Mouse (Mus musculus) midbrain, embryonic 13.5 days (tissue): ENCODE measurements around the gene Abcb10. TPM values are rescaled to one million over a fixed set of nuclear protein-coding genes. Genes with fewer than 3 reads are reported as not detected.

Source experiments
- ATAC-seq: fragments of 200-750 bp; cut with Nextera tagmentation; 2 replicates; pipeline ENCODE4 v1.8.0; 2017; ENCODE audit warnings: mild to moderate bottlenecking, moderate TSS enrichment, moderate library complexity
- H3K27ac ChIP-seq: fragments of 300-500 bp; sonication (generic); 2 replicates; pipeline ENCODE4 v1.5.1; 2015; ENCODE audit warnings: inconsistent platforms, mild to moderate bottlenecking, moderate library complexity
- H3K27me3 ChIP-seq: fragments of 300-500 bp; sonication (generic); 2 replicates; pipeline ENCODE4 v1.6.1; 2015; ENCODE audit warnings: mild to moderate bottlenecking, inconsistent platforms
- H3K36me3 ChIP-seq: fragments of 300-500 bp; sonication (generic); 2 replicates; pipeline ENCODE4 v1.6.1; 2015; ENCODE audit warnings: mild to moderate bottlenecking, inconsistent platforms
- H3K4me1 ChIP-seq: fragments of 300-500 bp; sonication (generic); replicated peaks from 2 replicates; pipeline ENCODE4 v1.6.1; 2015; ENCODE audit warnings: inconsistent platforms
- H3K4me2 ChIP-seq: fragments of 300-500 bp; sonication (generic); replicated peaks from 2 replicates; pipeline ENCODE4 v1.6.1; 2015; ENCODE audit warnings: moderate library complexity, mild to moderate bottlenecking, inconsistent platforms
- H3K4me3 ChIP-seq: fragments of 300-500 bp; sonication (generic); replicated peaks from 2 replicates; pipeline ENCODE4 v1.5.1; 2015; ENCODE audit warnings: mild to moderate bottlenecking, inconsistent platforms
- H3K9ac ChIP-seq: fragments of 300-500 bp; sonication (generic); replicated peaks from 2 replicates; pipeline ENCODE4 v1.6.1; 2015; ENCODE audit warnings: mild to moderate bottlenecking, inconsistent platforms
- H3K9me3 ChIP-seq: fragments of 300-500 bp; sonication (generic); 2 replicates; pipeline ENCODE4 v1.6.1; 2016; ENCODE audit warnings: mild to moderate bottlenecking, inconsistent platforms
- WGBS: fragments of 180-500 bp; shearing (Covaris S2); methylation state at CpG from one replicate; pipeline ENCODE4 v1.1.7; 2015; 5-methylcytosine and 5-hydroxymethylcytosine counted together
- microRNA counts: library from miRNA; unstranded; fragments of <30 nt; microRNA quantifications from one replicate; lab custom pipeline; 2016
- microRNA-seq: library from miRNA; unstranded; fragments of <30 nt; microRNA quantifications from one replicate; pipeline ENCODE4, GENCODE M21; 2016
- polyA plus RNA-seq: library from polyadenylated mRNA; unstranded; fragments of >200 nt; fragmentation: Nextera tagmentation; extraction: Ambion mirVana; gene quantifications from 2 replicates; pipeline ENCODE4 v1.2.1, GENCODE M21; 2015

The Abcb10 gene
- polyA plus RNA-seq, 1 experiment from 2014 or later = 12.2 TPM

GRCm38 (mm10) chr8:123949686-123949986 lies 33.3 kb downstream of the Abcb10 start:
- Histone ChIP-seq H3K4me1 (peaks cover 17% of the 10 kb centered on the region), H3K4me2 (peak overlapping the region; percentile 95), H3K27me3 (no peaks in the 10 kb centered on the region), H3K36me3 (peaks cover 46% of the 10 kb centered on the region), H3K9ac (peak overlapping the region; percentile 79), H3K27ac (peak overlapping the region; percentile 81), H3K9me3 (no peaks in the 10 kb centered on the region), H3K4me3 (peak overlapping the region; percentile 98)
- ATAC-seq = peak; percentile 59
- 5% methylated on average over 10 of the region's 10 CpGs for WGBS

- peaks cover 44% of the 10 kb centered on the region for H3K36me3 ChIP-seq
- peak within 1 kb of the TSS; percentile 95 for H3K4me2 ChIP-seq
- H3K27ac ChIP-seq = peak within 1 kb of the TSS; percentile 81
- peak; percentile 88 for ATAC-seq
- WGBS = under 1% methylated on average over 71 of the region's 77 CpGs
- H3K9ac ChIP-seq = peak within 1 kb of the TSS; percentile 80
- H3K4me3 ChIP-seq = peak within 1 kb of the TSS; percentile 98
- no peaks in the 10 kb centered on the region for H3K9me3 ChIP-seq
- no peaks in the 10 kb centered on the region for H3K27me3 ChIP-seq
- H3K4me1 ChIP-seq = peaks cover 17% of the 10 kb centered on the region
These were observed 33.8 kb downstream of the Abcb10 start, which contains the start of gene Nup133 for GRCm38 (mm10) chr8:123948942-123949685. Gene Nup133, minus strand, starts transcription at chr8:123949265.

- no peak for ATAC-seq
- no peaks in the 10 kb centered on the region for H3K9me3 ChIP-seq
- H3K27me3 ChIP-seq = no peaks in the 10 kb centered on the region
- 92% methylated on average over 7 of the region's 7 CpGs for WGBS
- no peak overlapping the region for H3K27ac ChIP-seq
- no peak overlapping the region for H3K9ac ChIP-seq
- peaks cover 79% of the 10 kb centered on the region for H3K36me3 ChIP-seq
- H3K4me1 ChIP-seq = no peaks in the 10 kb centered on the region
- no peak overlapping the region for H3K4me3 ChIP-seq
- H3K4me2 ChIP-seq = no peak overlapping the region
These were observed 53.9 kb downstream of the Abcb10 start for GRCm38 (mm10) chr8:123929026-123929425.

- no peak for ATAC-seq
- Histone ChIP-seq H3K36me3 (peaks cover 82% of the 10 kb centered on the region), H3K4me1 (no peaks in the 10 kb centered on the region), H3K4me3 (no peak overlapping the region), H3K27ac (no peak overlapping the region), H3K27me3 (no peaks in the 10 kb centered on the region), H3K9ac (no peak overlapping the region), H3K9me3 (no peaks in the 10 kb centered on the region), H3K4me2 (no peak overlapping the region)
- 88% methylated on average over 3 of the region's 3 CpGs for WGBS
These were observed 57.3 kb downstream of the Abcb10 start for GRCm38 (mm10) chr8:123925671-123926070.

- H3K4me3 ChIP-seq = no peak overlapping the region
- peaks cover 82% of the 10 kb centered on the region for H3K36me3 ChIP-seq
- no peaks in the 10 kb centered on the region for H3K27me3 ChIP-seq
- H3K4me2 ChIP-seq = no peak overlapping the region
- no peak overlapping the region for H3K9ac ChIP-seq
- no peaks in the 10 kb centered on the region for H3K4me1 ChIP-seq
- no peak overlapping the region for H3K27ac ChIP-seq
- H3K9me3 ChIP-seq = no peaks in the 10 kb centered on the region
- WGBS = 19% methylated on average over 2 of the region's 2 CpGs
- peak; percentile 79; the same call in 1 of the 2 replicates for ATAC-seq
These were observed 58.2 kb downstream of the Abcb10 start for GRCm38 (mm10) chr8:123924719-123925118.

GRCm38 (mm10) chr8:123914635-123915034 lies 68.3 kb downstream of the Abcb10 start:
- peaks cover 92% of the 10 kb centered on the region for H3K36me3 ChIP-seq
- no peaks in the 10 kb centered on the region for H3K27me3 ChIP-seq
- H3K9ac ChIP-seq = no peak overlapping the region
- ATAC-seq = no peak
- no peak overlapping the region for H3K27ac ChIP-seq
- no peak overlapping the region for H3K4me2 ChIP-seq
- WGBS = 96% methylated on average over 3 of the region's 3 CpGs
- H3K9me3 ChIP-seq = no peaks in the 10 kb centered on the region
- no peak overlapping the region for H3K4me3 ChIP-seq
- H3K4me1 ChIP-seq = no peaks in the 10 kb centered on the region

GRCm38 (mm10) chr8:123912265-123912664 lies 70.7 kb downstream of the Abcb10 start:
- H3K36me3 ChIP-seq = peaks cover 88% of the 10 kb centered on the region
- WGBS = 97% methylated on average over 4 of the region's 4 CpGs
- no peaks in the 10 kb centered on the region for H3K27me3 ChIP-seq
- H3K4me3 ChIP-seq = no peak overlapping the region
- H3K27ac ChIP-seq = no peak overlapping the region
- H3K4me1 ChIP-seq = no peaks in the 10 kb centered on the region
- no peak overlapping the region for H3K4me2 ChIP-seq
- ATAC-seq = no peak
- no peak overlapping the region for H3K9ac ChIP-seq
- no peaks in the 10 kb centered on the region for H3K9me3 ChIP-seq

GRCm38 (mm10) chr8:123907604-123908003 lies 75.3 kb downstream of the Abcb10 start:
- Histone ChIP-seq H3K9me3 (no peaks in the 10 kb centered on the region), H3K4me2 (no peak overlapping the region), H3K9ac (no peak overlapping the region), H3K27ac (no peak overlapping the region), H3K27me3 (no peaks in the 10 kb centered on the region), H3K36me3 (peaks cover 86% of the 10 kb centered on the region), H3K4me1 (no peaks in the 10 kb centered on the region), H3K4me3 (no peak overlapping the region)
- no peak for ATAC-seq
- 94% methylated on average over 6 of the region's 6 CpGs for WGBS

- ATAC-seq = no peak
- Histone ChIP-seq H3K9ac (no peak overlapping the region), H3K4me1 (no peaks in the 10 kb centered on the region), H3K36me3 (peaks cover 77% of the 10 kb centered on the region), H3K9me3 (no peaks in the 10 kb centered on the region), H3K27ac (no peak overlapping the region), H3K27me3 (no peaks in the 10 kb centered on the region), H3K4me2 (no peak overlapping the region), H3K4me3 (no peak overlapping the region)
- WGBS = 89% methylated on average over 7 of the region's 7 CpGs
These were observed 80.3 kb downstream of the Abcb10 start for GRCm38 (mm10) chr8:123902653-123903052.

MicroRNA genes within 50 kb of the gene (microRNA counts, 519-probe panel; counts per million panel counts)
- 110 counts per million, percentile 56 among the panel's probes with 10 or more counts for microRNA mmu-miR-1967 (lab: Ali Mortazavi, UCI)

Small RNAs within 50 kb of the gene (microRNA-seq; reads per million reads assigned to microRNA genes)
- not detected for gene Mir1967

Other genes with a start within 250 kb of the Abcb10 start
- gene Rab4a, start 177.1 kb downstream of the Abcb10 start, polyA plus RNA-seq = 64.0 and 65.7 TPM in 2 replicates
- 4.0 and 5.1 TPM in 2 replicates for gene Ccsap, start 122.9 kb downstream of the Abcb10 start, polyA plus RNA-seq
- gene Acta1, start 88.4 kb downstream of the Abcb10 start, polyA plus RNA-seq = 2.3 and 3.1 TPM in 2 replicates
- gene Nup133, start 33.9 kb downstream of the Abcb10 start, polyA plus RNA-seq = 32.2 and 32.9 TPM in 2 replicates
- gene Taf5l, start 38.3 kb upstream of the Abcb10 start, polyA plus RNA-seq = 26.4 and 27.1 TPM in 2 replicates
- gene Urb2, start 38.4 kb upstream of the Abcb10 start, polyA plus RNA-seq = 3.1 and 3.4 TPM in 2 replicates
- 47.2 and 53.5 TPM in 2 replicates for gene Galnt2, start 248.3 kb upstream of the Abcb10 start, polyA plus RNA-seq